Mouse (Mus musculus) forebrain, embryonic 14.5 days (tissue): ENCODE measurements around the gene Spred3. TPM values are rescaled to one million over a fixed set of nuclear protein-coding genes. Genes with fewer than 3 reads are reported as not detected.

ENCODE experiments used
- ATAC-seq: fragments of 200-750 bp; cut with Nextera tagmentation; 2 replicates; pipeline ENCODE4 v1.8.0; 2017; ENCODE audit warnings: mild to moderate bottlenecking, moderate library complexity
- DNase-seq: peaks from one replicate; pipeline ENCODE4 v3.0.0-alpha.2; 2015; ENCODE audit warnings: low spot score
- H3K27ac ChIP-seq: fragments of 300-500 bp; sonication (generic); 2 replicates; pipeline ENCODE4 v1.5.1; 2014; ENCODE audit warnings: low read depth, mild to moderate bottlenecking, control low read depth, low read length, moderate library complexity
- H3K27me3 ChIP-seq: fragments of 300-500 bp; sonication (generic); replicated peaks from 2 replicates; pipeline ENCODE4 v1.6.1; 2014; ENCODE audit warnings: low read length, control low read depth, mixed read lengths; ENCODE audit not compliant: control insufficient read depth, insufficient read depth
- H3K36me3 ChIP-seq: fragments of 300-500 bp; sonication (generic); 2 replicates; pipeline ENCODE4 v1.6.1; 2014; ENCODE audit warnings: low read length, control low read depth; ENCODE audit not compliant: control insufficient read depth, insufficient read depth
- H3K4me1 ChIP-seq: fragments of 300-500 bp; sonication (generic); 2 replicates; pipeline ENCODE4 v1.6.1; 2014; ENCODE audit warnings: antibody characterized with exemption, low read length, control low read depth; ENCODE audit not compliant: control insufficient read depth, insufficient read depth
- H3K4me2 ChIP-seq: fragments of 300-500 bp; sonication (generic); 2 replicates; pipeline ENCODE4 v1.6.1; 2014; ENCODE audit warnings: mild to moderate bottlenecking, control low read depth, low read length
- H3K4me3 ChIP-seq: fragments of 300-500 bp; sonication (generic); 2 replicates; pipeline ENCODE4 v1.5.1; 2014; ENCODE audit warnings: low read depth, low read length, control low read depth
- H3K9ac ChIP-seq: fragments of 300-500 bp; sonication (generic); 2 replicates; pipeline ENCODE4 v1.6.1; 2014; ENCODE audit warnings: mild to moderate bottlenecking, low read length, control low read depth, moderate library complexity
- H3K9me3 ChIP-seq: fragments of 300-500 bp; sonication (generic); replicated peaks from 2 replicates; pipeline ENCODE4 v1.6.1; 2016; ENCODE audit warnings: low read length, control low read depth, mixed read lengths; ENCODE audit not compliant: control insufficient read depth
- WGBS: fragments of 180-500 bp; shearing (Covaris S2); extraction: QIAGEN DNeasy Blood & Tissue Kit; methylation state at CpG from one replicate; pipeline ENCODE4 v1.1.7; 2014; 5-methylcytosine and 5-hydroxymethylcytosine counted together
- polyA plus RNA-seq: library from polyadenylated mRNA; unstranded; fragments of >200 nt; fragmentation: Nextera tagmentation; extraction: Ambion mirVana; gene quantifications from 2 replicates; pipeline ENCODE4 v1.2.1, GENCODE M21; 2014

Gene Spred3
- polyA plus RNA-seq, 1 experiment from 2014 or later, result 4.4 TPM

GRCm38 (mm10) chr7:29171562-29172097 is 1.4 kb upstream of the Spred3 start:
- ATAC-seq (no peak), DNase-seq (no peak)
- Histone ChIP-seq H3K27me3 (peaks cover 31% of the 10 kb centered on the region), H3K4me1 (peaks cover 7% of the 10 kb centered on the region; the same call in 1 of the 2 replicates), H3K36me3 (peaks cover 42% of the 10 kb centered on the region), H3K27ac (no peak overlapping the region), H3K9ac (peak overlapping the region; percentile 8; the same call in 1 of the 2 replicates), H3K4me2 (peak overlapping the region; percentile 75), H3K4me3 (peak overlapping the region; percentile 66), H3K9me3 (no peaks in the 10 kb centered on the region)
- WGBS, result 7% methylated on average over 34 of the region's 34 CpGs

GRCm38 (mm10) chr7:29170755-29171561 is 747 bp upstream of the Spred3 start:
- Histone ChIP-seq H3K27ac (no peak overlapping the region), H3K4me2 (peak overlapping the region; percentile 75), H3K9me3 (no peaks in the 10 kb centered on the region), H3K4me1 (peaks cover 7% of the 10 kb centered on the region; the same call in 1 of the 2 replicates), H3K27me3 (peaks cover 31% of the 10 kb centered on the region), H3K9ac (peak overlapping the region; percentile 8; the same call in 1 of the 2 replicates), H3K36me3 (peaks cover 35% of the 10 kb centered on the region), H3K4me3 (peak overlapping the region; percentile 66)
- ATAC-seq (no peak), DNase-seq (no peak)
- 2% methylated on average over 40 of the region's 43 CpGs for WGBS

GRCm38 (mm10) chr7:29169231-29170065 is 763 bp downstream of the Spred3 start:
- peaks cover 26% of the 10 kb centered on the region for H3K36me3 ChIP-seq
- WGBS, result under 1% methylated on average over 31 of the region's 39 CpGs
- peak overlapping the region; percentile 77 for H3K9ac ChIP-seq
- H3K4me2 ChIP-seq, result peak overlapping the region; percentile 75
- ATAC-seq (peak; percentile 85), DNase-seq (peak; percentile 91)
- peak overlapping the region; percentile 66 for H3K4me3 ChIP-seq
- H3K27ac ChIP-seq, result peak overlapping the region; percentile 80
- H3K4me1 ChIP-seq, result peaks cover 7% of the 10 kb centered on the region; the same call in 1 of the 2 replicates
- H3K9me3 ChIP-seq, result no peaks in the 10 kb centered on the region
- H3K27me3 ChIP-seq, result peaks cover 31% of the 10 kb centered on the region

GRCm38 (mm10) chr7:29168791-29169230 is 1.4 kb downstream of the Spred3 start:
- Histone ChIP-seq H3K27ac (peak overlapping the region; percentile 80), H3K27me3 (peaks cover 28% of the 10 kb centered on the region), H3K9ac (peak overlapping the region; percentile 77), H3K36me3 (peaks cover 21% of the 10 kb centered on the region), H3K4me1 (peaks cover 7% of the 10 kb centered on the region; the same call in 1 of the 2 replicates), H3K9me3 (no peaks in the 10 kb centered on the region), H3K4me2 (peak overlapping the region; percentile 75), H3K4me3 (peak overlapping the region; percentile 66)
- WGBS, result under 1% methylated on average over 14 of the region's 14 CpGs
- DNase-seq, result peak; percentile 77
- ATAC-seq, result peak; percentile 25

- peak overlapping the region; percentile 66 for H3K4me3 ChIP-seq
- ATAC-seq, result no peak
- H3K4me1 ChIP-seq, result peaks cover 7% of the 10 kb centered on the region; the same call in 1 of the 2 replicates
- peak overlapping the region; percentile 75 for H3K4me2 ChIP-seq
- H3K9me3 ChIP-seq, result no peaks in the 10 kb centered on the region
- DNase-seq, result no peak
- no peak overlapping the region for H3K27ac ChIP-seq
- WGBS, result 4% methylated on average over 10 of the region's 10 CpGs
- peaks cover 22% of the 10 kb centered on the region for H3K27me3 ChIP-seq
- peaks cover 18% of the 10 kb centered on the region; the same call in 1 of the 2 replicates for H3K36me3 ChIP-seq
- H3K9ac ChIP-seq, result peak overlapping the region; percentile 77; the same call in 1 of the 2 replicates
Observed at GRCm38 (mm10) chr7:29168121-29168695, 2.0 kb downstream of the Spred3 start.

GRCm38 (mm10) chr7:29167656-29168055 is 2.6 kb downstream of the Spred3 start:
- Histone ChIP-seq H3K36me3 (peaks cover 12% of the 10 kb centered on the region; the same call in 1 of the 2 replicates), H3K27me3 (peaks cover 16% of the 10 kb centered on the region), H3K9me3 (no peaks in the 10 kb centered on the region), H3K4me1 (peaks cover 7% of the 10 kb centered on the region; the same call in 1 of the 2 replicates), H3K4me2 (peak overlapping the region; percentile 75), H3K4me3 (peak overlapping the region; percentile 66), H3K27ac (no peak overlapping the region), H3K9ac (peak overlapping the region; percentile 37; the same call in 1 of the 2 replicates)
- 14% methylated on average over 19 of the region's 19 CpGs for WGBS
- ATAC-seq (no peak), DNase-seq (no peak)

- Histone ChIP-seq H3K36me3 (peaks cover 19% of the 10 kb centered on the region), H3K27me3 (0 out of 2 replicates have a peak, but pooled peaks cover 7% of the 10 kb centered on the region), H3K9me3 (no peaks in the 10 kb centered on the region), H3K9ac (no peak overlapping the region), H3K4me2 (no peak overlapping the region), H3K27ac (no peak overlapping the region), H3K4me1 (0 out of 2 replicates have a peak, but pooled peaks cover 3% of the 10 kb centered on the region), H3K4me3 (no peak overlapping the region)
- 28% methylated on average over 9 of the region's 9 CpGs for WGBS
- no peak for DNase-seq
- no peak for ATAC-seq
Observed at GRCm38 (mm10) chr7:29162750-29163525, 7.3 kb downstream of the Spred3 start.
